Mouse (Mus musculus): ENCODE results near the gene Derl3. TPM values are rescaled to one million over a fixed set of nuclear protein-coding genes. Genes with fewer than 3 reads are reported as not detected.

Gene Derl3
- polyA plus RNA-seq, 2 experiments: 3.0 to 6.7 TPM

DNA sequence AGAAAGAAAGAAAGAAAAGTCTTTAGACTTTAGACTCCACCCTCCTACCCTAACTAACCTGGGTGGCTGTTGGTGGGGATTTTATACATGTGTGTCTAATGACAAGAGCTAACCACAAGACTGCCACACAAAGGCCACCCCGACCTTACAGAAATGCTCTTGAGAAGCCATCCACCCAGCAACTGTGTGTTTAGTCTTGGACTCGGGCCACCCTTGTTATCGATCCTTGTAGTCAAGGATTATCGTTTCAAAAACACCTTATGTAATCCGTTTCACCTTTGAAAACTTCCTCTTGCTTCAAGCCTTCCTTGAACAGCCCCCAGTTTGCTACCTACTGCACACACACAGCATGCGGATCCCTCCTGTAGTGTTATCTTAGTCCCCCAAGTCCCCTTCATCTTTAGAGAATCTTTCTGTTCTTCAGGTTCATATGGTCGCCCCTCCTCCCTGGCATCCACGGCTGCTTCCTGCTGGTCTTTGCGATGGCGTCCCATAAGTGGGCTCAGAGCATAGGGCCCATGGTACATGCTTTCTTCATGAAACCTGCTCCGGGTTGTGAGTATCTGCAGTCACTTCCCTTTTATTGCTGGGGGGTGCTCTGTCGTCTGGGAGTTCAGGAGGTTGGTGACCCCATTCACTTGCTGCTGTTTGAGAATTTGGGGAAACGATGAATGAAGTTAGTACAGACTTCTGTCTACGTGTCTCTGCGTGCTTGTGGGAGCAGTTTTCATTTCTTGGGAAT, 49.7 kb downstream of the Derl3 start, which contains the start of gene Vpreb3:
Gene Vpreb3 (plus strand): TSS at position 322 of the 742 bp plus-strand sequence.
- H3K27me3 ChIP-seq (ENCODE audit: control insufficient read depth, insufficient read depth, low read length): no peaks in the 10 kb centered on the region
- no peak within 1 kb of the TSS for H3K27ac ChIP-seq (replicated peaks; ENCODE audit: low read depth, low read length)
- WGBS: 80% methylated on average over 15 of the region's 15 CpGs
- no peak within 1 kb of the TSS for H3K4me3 ChIP-seq (replicated peaks; ENCODE audit: low read length)
- no peak within 1 kb of the TSS for H3K9ac ChIP-seq (ENCODE audit: low read depth, low read length, severe bottlenecking)
- H3K36me3 ChIP-seq (ENCODE audit: control insufficient read depth, insufficient read depth, low read length): no peaks in the 10 kb centered on the region
- H3K4me2 ChIP-seq (replicated peaks; ENCODE audit: low read depth, low read length, severe bottlenecking): no peak within 1 kb of the TSS
- ATAC-seq (ENCODE audit: low FRiP score, low read depth): no peak
- DNase-seq (ENCODE audit: low spot score): no peak
- no peaks in the 10 kb centered on the region for H3K4me1 ChIP-seq (ENCODE audit: control insufficient read depth, insufficient read depth, low read length)
- no peak for TF ChIP-seq POLR2A (IDR thresholded peaks at IDR 0.05; ENCODE audit: borderline replicate concordance, extremely low read depth, insufficient read depth, insufficient read length)
- H3K9me3 ChIP-seq (ENCODE audit: control insufficient read depth, low read length): no peaks in the 10 kb centered on the region

DNA sequence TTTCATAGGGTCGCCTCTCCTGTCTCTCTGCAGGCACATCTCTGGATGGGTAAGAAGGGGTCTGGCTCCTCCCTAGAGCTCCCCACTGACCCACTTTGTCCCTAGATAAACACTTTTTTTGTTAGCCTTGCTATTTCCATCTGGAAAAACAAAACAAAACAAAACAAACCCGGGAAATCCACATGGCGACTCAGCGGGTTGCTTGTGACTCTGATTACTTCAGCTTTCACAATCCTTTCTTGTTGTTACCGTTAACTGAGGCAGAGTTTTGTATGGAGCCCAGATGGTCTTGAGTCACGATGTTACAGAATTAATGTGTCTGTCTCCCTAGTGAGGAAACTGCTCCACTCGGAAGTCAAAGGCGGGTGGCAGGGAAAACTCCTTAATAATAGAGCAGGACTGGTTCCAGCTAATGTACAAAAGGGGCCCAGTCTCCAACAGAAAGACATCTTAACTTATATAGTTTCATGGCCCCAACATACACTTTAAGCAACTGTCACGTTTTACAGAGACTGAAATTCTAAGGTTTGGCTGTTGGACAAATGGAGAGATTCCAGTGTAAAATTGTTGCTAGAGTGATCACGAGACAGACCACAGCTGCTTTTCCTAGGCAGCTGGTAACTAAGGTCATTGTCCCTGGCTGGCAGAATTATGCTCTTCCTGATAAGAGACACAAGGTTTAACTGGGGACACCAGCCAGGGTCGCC, 51.0 kb downstream of the Derl3 start:
- no peak for DNase-seq (ENCODE audit: low spot score)

DNA sequence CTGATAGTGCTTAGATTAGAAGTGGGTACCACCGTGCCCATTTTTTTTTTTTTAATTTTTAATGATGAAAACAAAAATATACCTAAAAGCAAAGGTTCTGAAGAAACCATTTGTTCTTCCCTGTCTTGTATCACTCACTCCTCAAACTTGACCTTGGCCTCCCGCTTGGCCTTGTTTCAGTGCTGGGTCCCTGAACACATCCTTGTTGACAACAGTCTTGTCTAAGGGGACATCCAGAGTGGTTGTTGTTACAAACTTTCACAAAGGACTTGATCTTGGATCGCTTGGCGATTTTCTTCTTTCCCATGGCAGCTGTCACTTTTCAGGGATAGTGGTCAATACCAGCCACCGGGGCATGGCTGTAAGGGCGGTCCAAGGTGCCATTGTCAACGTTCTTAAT, 52.0 kb downstream of the Derl3 start:
- DNase-seq (ENCODE audit: low spot score) (no peak), ATAC-seq (ENCODE audit: low FRiP score, low read depth) (no peak)
- WGBS: 94% methylated on average over 7 of the region's 7 CpGs
- Histone ChIP-seq H3K27ac (replicated peaks; ENCODE audit: low read depth, low read length) (no peak overlapping the region), H3K4me2 (replicated peaks; ENCODE audit: low read depth, low read length, severe bottlenecking) (no peak overlapping the region), H3K27me3 (ENCODE audit: control insufficient read depth, insufficient read depth, low read length) (no peaks in the 10 kb centered on the region; the same call in 1 of the 2 replicates), H3K36me3 (ENCODE audit: control insufficient read depth, insufficient read depth, low read length) (no peaks in the 10 kb centered on the region), H3K9ac (ENCODE audit: low read depth, low read length, severe bottlenecking) (no peak overlapping the region), H3K4me1 (ENCODE audit: control insufficient read depth, insufficient read depth, low read length) (no peaks in the 10 kb centered on the region), H3K4me3 (replicated peaks; ENCODE audit: low read length) (no peak overlapping the region), H3K9me3 (ENCODE audit: control insufficient read depth, low read length) (no peaks in the 10 kb centered on the region)
- TF ChIP-seq POLR2A (IDR thresholded peaks at IDR 0.05; ENCODE audit: borderline replicate concordance, extremely low read depth, insufficient read depth, insufficient read length): no peak

More for the DNA sequence above, 51.0 kb downstream of the Derl3 start:
- Histone ChIP-seq H3K27ac (replicated peaks; ENCODE audit: low read depth, low read length) (no peak overlapping the region), H3K9me3 (ENCODE audit: control insufficient read depth, low read length) (no peaks in the 10 kb centered on the region), H3K27me3 (ENCODE audit: control insufficient read depth, insufficient read depth, low read length) (no peaks in the 10 kb centered on the region), H3K4me2 (replicated peaks; ENCODE audit: low read depth, low read length, severe bottlenecking) (no peak overlapping the region), H3K36me3 (ENCODE audit: control insufficient read depth, insufficient read depth, low read length) (no peaks in the 10 kb centered on the region), H3K4me3 (replicated peaks; ENCODE audit: low read length) (no peak overlapping the region), H3K4me1 (ENCODE audit: control insufficient read depth, insufficient read depth, low read length) (no peaks in the 10 kb centered on the region), H3K9ac (ENCODE audit: low read depth, low read length, severe bottlenecking) (no peak overlapping the region)
- TF ChIP-seq POLR2A (IDR thresholded peaks at IDR 0.05; ENCODE audit: borderline replicate concordance, extremely low read depth, insufficient read depth, insufficient read length): no peak
- no peak for ATAC-seq (ENCODE audit: low FRiP score, low read depth)
- WGBS: 44% methylated on average over 11 of the region's 11 CpGs

Other genes with a start within 250 kb of the Derl3 start
- 5.3 and 5.9 TPM in 2 replicates for gene Susd2, start 249.4 kb upstream of the Derl3 start, polyA plus RNA-seq (2012; rRNA removed)
- gene Susd2, start 249.4 kb upstream of the Derl3 start, polyA plus RNA-seq (2014; fragmentation: Nextera tagmentation; extraction: Ambion mirVana): 5.2 and 6.3 TPM in 2 replicates
- gene Cabin1, start 129.1 kb upstream of the Derl3 start, polyA plus RNA-seq (2012; rRNA removed): 42.6 and 51.6 TPM in 2 replicates
- gene Cabin1, start 129.1 kb upstream of the Derl3 start, polyA plus RNA-seq (2014; fragmentation: Nextera tagmentation; extraction: Ambion mirVana): 32.3 and 33.4 TPM in 2 replicates
- gene Ddt, start 120.0 kb upstream of the Derl3 start, polyA plus RNA-seq (2012; rRNA removed): 53.7 and 74.9 TPM in 2 replicates
- 70.3 and 78.2 TPM in 2 replicates for gene Ddt, start 120.0 kb upstream of the Derl3 start, polyA plus RNA-seq (2014; fragmentation: Nextera tagmentation; extraction: Ambion mirVana)
- 0.38 and 0.49 TPM in 2 replicates for gene Gm20441, start 112.5 kb upstream of the Derl3 start, polyA plus RNA-seq (2012; rRNA removed)
- gene Gm20441, start 112.5 kb upstream of the Derl3 start, polyA plus RNA-seq (2014; fragmentation: Nextera tagmentation; extraction: Ambion mirVana): 1.0 TPM in 1 of 2 replicates, not detected in the other
- 24.0 and 26.3 TPM in 2 replicates for gene Gstt3, start 112.0 kb upstream of the Derl3 start, polyA plus RNA-seq (2012; rRNA removed)
- 34.5 and 38.5 TPM in 2 replicates for gene Gstt3, start 112.0 kb upstream of the Derl3 start, polyA plus RNA-seq (2014; fragmentation: Nextera tagmentation; extraction: Ambion mirVana)
- gene Gstt1, start 94.8 kb upstream of the Derl3 start, polyA plus RNA-seq (2012; rRNA removed): 27.0 and 30.0 TPM in 2 replicates
- gene Gstt1, start 94.8 kb upstream of the Derl3 start, polyA plus RNA-seq (2014; fragmentation: Nextera tagmentation; extraction: Ambion mirVana): 22.3 and 25.7 TPM in 2 replicates
- 0.08 TPM in 1 of 2 replicates, not detected in the other for gene Gstt4, start 70.9 kb upstream of the Derl3 start, polyA plus RNA-seq (2012; rRNA removed)
- gene Gstt4, start 70.9 kb upstream of the Derl3 start, polyA plus RNA-seq (2014; fragmentation: Nextera tagmentation; extraction: Ambion mirVana): not detected in 2 replicates
- 24.8 and 28.7 TPM in 2 replicates for gene Gstt2, start 56.0 kb upstream of the Derl3 start, polyA plus RNA-seq (2012; rRNA removed)
- gene Gstt2, start 56.0 kb upstream of the Derl3 start, polyA plus RNA-seq (2014; fragmentation: Nextera tagmentation; extraction: Ambion mirVana): 12.3 and 17.5 TPM in 2 replicates
- gene Mif, start 33.2 kb upstream of the Derl3 start, polyA plus RNA-seq (2012; rRNA removed): 1,684 and 2,799 TPM in 2 replicates
- 1,598 and 1,615 TPM in 2 replicates for gene Mif, start 33.2 kb upstream of the Derl3 start, polyA plus RNA-seq (2014; fragmentation: Nextera tagmentation; extraction: Ambion mirVana)
- 116 and 120 TPM in 2 replicates for gene Smarcb1, start 28.2 kb downstream of the Derl3 start, polyA plus RNA-seq (2012; rRNA removed)
- gene Smarcb1, start 28.2 kb downstream of the Derl3 start, polyA plus RNA-seq (2014; fragmentation: Nextera tagmentation; extraction: Ambion mirVana): 177 and 193 TPM in 2 replicates
- gene Chchd10, start 39.7 kb downstream of the Derl3 start, polyA plus RNA-seq (2012; rRNA removed): 11.7 and 13.6 TPM in 2 replicates
- gene Chchd10, start 39.7 kb downstream of the Derl3 start, polyA plus RNA-seq (2014; fragmentation: Nextera tagmentation; extraction: Ambion mirVana): 16.2 and 24.8 TPM in 2 replicates
- gene Mmp11, start 43.1 kb downstream of the Derl3 start, polyA plus RNA-seq (2012; rRNA removed): 240 and 307 TPM in 2 replicates
- 213 and 279 TPM in 2 replicates for gene Mmp11, start 43.1 kb downstream of the Derl3 start, polyA plus RNA-seq (2014; fragmentation: Nextera tagmentation; extraction: Ambion mirVana)
- gene Gm867, start 47.3 kb downstream of the Derl3 start, polyA plus RNA-seq (2012; rRNA removed): 0.16 TPM in 1 of 2 replicates, not detected in the other
- gene Gm867, start 47.3 kb downstream of the Derl3 start, polyA plus RNA-seq (2014; fragmentation: Nextera tagmentation; extraction: Ambion mirVana): 0.33 TPM in 1 of 2 replicates, not detected in the other
- gene Vpreb3, start 49.6 kb downstream of the Derl3 start, polyA plus RNA-seq (2012; rRNA removed): 0.15 and 0.22 TPM in 2 replicates
- gene Vpreb3, start 49.6 kb downstream of the Derl3 start, polyA plus RNA-seq (2014; fragmentation: Nextera tagmentation; extraction: Ambion mirVana): 0.35 and 0.76 TPM in 2 replicates
- 0.04 and 0.09 TPM in 2 replicates for gene Gm5134, start 61.1 kb downstream of the Derl3 start, polyA plus RNA-seq (2012; rRNA removed)
- gene Gm5134, start 61.1 kb downstream of the Derl3 start, polyA plus RNA-seq (2014; fragmentation: Nextera tagmentation; extraction: Ambion mirVana): 0.10 TPM in 1 of 2 replicates, not detected in the other
- gene Zfp280b, start 139.2 kb downstream of the Derl3 start, polyA plus RNA-seq (2012; rRNA removed): 13.7 and 15.5 TPM in 2 replicates
- gene Zfp280b, start 139.2 kb downstream of the Derl3 start, polyA plus RNA-seq (2014; fragmentation: Nextera tagmentation; extraction: Ambion mirVana): 19.6 and 20.6 TPM in 2 replicates
- gene Slc5a4b, start 217.5 kb downstream of the Derl3 start, polyA plus RNA-seq (2012; rRNA removed): not detected in 2 replicates
- not detected in 2 replicates for gene Slc5a4b, start 217.5 kb downstream of the Derl3 start, polyA plus RNA-seq (2014; fragmentation: Nextera tagmentation; extraction: Ambion mirVana)